10 mouse cellular contexts compared by ENCODE assay signal in genomic region chr14:32379395-32380098, GRCm38 (mm10). TPM values are rescaled to one million over a fixed set of nuclear protein-coding genes. Genes with fewer than 3 reads are reported as not detected.
A peak's percentile ranks its signal among the peaks of the same experiment; 100 is the strongest.
DNase-seq lines count a peak whose midpoint lies in the region; ATAC-seq and TF ChIP-seq lines count a peak whose summit lies in the region.
"Had no signal": no experiment of that assay in that cellular context is flagged by ENCODE, and none has a peak within 500 bp of the region (broad histone marks: within the 10 kb centered on the region; RNA-seq: fewer than 3 reads in every experiment).

No protein-coding gene starts in this region.

- H3K36me3 ChIP-seq in E14TG2a.4 (ENCODE audit: insufficient read depth, low read length), result no peaks in the 10 kb centered on the region
- no peaks in the 10 kb centered on the region for H3K36me3 ChIP-seq in forebrain, embryonic 13.5 days (ENCODE audit: poor library complexity, severe bottlenecking)
- H3K36me3 ChIP-seq in limb, embryonic 14.5 days (ENCODE audit: control insufficient read depth, insufficient read depth, low read length), result no peaks in the 10 kb centered on the region
- H3K36me3 ChIP-seq in heart, embryonic 11.5 days (ENCODE audit: control insufficient read depth, insufficient read depth, low read length), result no peaks in the 10 kb centered on the region
- H3K36me3 ChIP-seq: G1E; liver, embryonic 15.5 days had no signal

- no peak for TF ChIP-seq CTCF in E14TG2a.4 (conservative IDR thresholded peaks at IDR 0.05; ENCODE audit: low read length)

- TF ChIP-seq POLR2A in limb, embryonic 14.5 days (IDR thresholded peaks at IDR 0.05; ENCODE audit: borderline replicate concordance, extremely low read depth, insufficient read depth, insufficient read length), result no peak

- peak; percentile 83 for DNase-seq in Muller cell, postnatal 12 days (ENCODE audit: inconsistent ontology term)
- DNase-seq in limb, embryonic 14.5 days (ENCODE audit: low spot score), result no peak
- DNase-seq in urinary bladder, postnatal 10 days (ENCODE audit: low spot score), result no peak
- no peak for DNase-seq in thymus, postnatal 25 days
- DNase-seq: thymus, postnatal 14 days had no signal

- peak overlapping the region; percentile 49 for H3K4me2 ChIP-seq in forebrain, embryonic 13.5 days
- H3K4me2 ChIP-seq in limb, embryonic 14.5 days (replicated peaks; ENCODE audit: low read depth, low read length, severe bottlenecking), result 0 out of 2 replicates have a peak overlapping the region, but pooled peaks have one; percentile 5
- no peak overlapping the region for H3K4me2 ChIP-seq in heart, embryonic 11.5 days
- H3K4me2 ChIP-seq: liver, embryonic 15.5 days had no signal

- ATAC-seq in forebrain, embryonic 13.5 days, result peak; percentile 43; the same call in 1 of the 2 replicates
- ATAC-seq in limb, embryonic 14.5 days (ENCODE audit: low FRiP score, low read depth), result no peak
- no peak for ATAC-seq in heart, embryonic 11.5 days (replicated peaks; ENCODE audit: insufficient number of reproducible peaks, low FRiP score, low TSS enrichment)

- H3K27me3 ChIP-seq in E14TG2a.4 (ENCODE audit: insufficient read depth, low read length), result peaks cover 80% of the 10 kb centered on the region
- H3K27me3 ChIP-seq in forebrain, embryonic 13.5 days, result peaks cover 50% of the 10 kb centered on the region
- peaks cover 7% of the 10 kb centered on the region; the same call in 1 of the 2 replicates for H3K27me3 ChIP-seq in limb, embryonic 14.5 days (ENCODE audit: control insufficient read depth, insufficient read depth, low read length)
- H3K27me3 ChIP-seq in heart, embryonic 11.5 days (ENCODE audit: control insufficient read depth, insufficient read depth, low read length), result peaks cover 23% of the 10 kb centered on the region

- H3K4me1 ChIP-seq in E14TG2a.4 (replicated peaks; ENCODE audit: low read depth, low read length), result peaks cover 58% of the 10 kb centered on the region
- peaks cover 24% of the 10 kb centered on the region for H3K4me1 ChIP-seq in forebrain, embryonic 13.5 days
- no peaks in the 10 kb centered on the region for H3K4me1 ChIP-seq in limb, embryonic 14.5 days (ENCODE audit: control insufficient read depth, insufficient read depth, low read length)
- peaks cover 9% of the 10 kb centered on the region; the same call in 1 of the 2 replicates for H3K4me1 ChIP-seq in heart, embryonic 11.5 days (ENCODE audit: control insufficient read depth, insufficient read depth, low read length)
- H3K4me1 ChIP-seq: liver, embryonic 15.5 days had no signal

- H3K9ac ChIP-seq in forebrain, embryonic 13.5 days, result no peak overlapping the region
- 0 out of 2 replicates have a peak overlapping the region, but pooled peaks have one; percentile 12 for H3K9ac ChIP-seq in limb, embryonic 14.5 days (ENCODE audit: low read depth, low read length, severe bottlenecking)
- no peak overlapping the region for H3K9ac ChIP-seq in heart, embryonic 11.5 days (ENCODE audit: low read depth, low read length)
- H3K9ac ChIP-seq: liver, embryonic 15.5 days had no signal

- no peaks in the 10 kb centered on the region for H3K9me3 ChIP-seq in E14TG2a.4 (ENCODE audit: low read length)
- no peaks in the 10 kb centered on the region for H3K9me3 ChIP-seq in forebrain, embryonic 13.5 days (replicated peaks)
- no peaks in the 10 kb centered on the region for H3K9me3 ChIP-seq in limb, embryonic 14.5 days (ENCODE audit: control insufficient read depth, low read length)
- H3K9me3 ChIP-seq in heart, embryonic 11.5 days (replicated peaks; ENCODE audit: control insufficient read depth, low read length), result no peaks in the 10 kb centered on the region
- H3K9me3 ChIP-seq: G1E; liver, embryonic 15.5 days had no signal

- WGBS in forebrain, embryonic 13.5 days, result 3% methylated on average over 22 of the region's 22 CpGs
- 10% methylated on average over 22 of the region's 22 CpGs for whole genome bisulfite sequencing in limb, embryonic 14.5 days
- WGBS in heart, embryonic 11.5 days (ENCODE audit: insufficient replicate concordance), result 15% methylated on average over 22 of the region's 22 CpGs

- peak overlapping the region; percentile 24 for H3K4me3 ChIP-seq in E14TG2a.4 (replicated peaks; ENCODE audit: low read length)
- H3K4me3 ChIP-seq in forebrain, embryonic 13.5 days, result peak overlapping the region; percentile 19; the same call in 1 of the 2 replicates
- no peak overlapping the region for H3K4me3 ChIP-seq in limb, embryonic 14.5 days (replicated peaks; ENCODE audit: low read length)
- H3K4me3 ChIP-seq in heart, embryonic 11.5 days (ENCODE audit: low read depth, low read length), result no peak overlapping the region
- H3K4me3 ChIP-seq: liver, embryonic 15.5 days had no signal

- H3K27ac ChIP-seq in forebrain, embryonic 13.5 days, result no peak overlapping the region
- H3K27ac ChIP-seq in limb, embryonic 14.5 days (replicated peaks; ENCODE audit: low read depth, low read length), result no peak overlapping the region
- no peak overlapping the region for H3K27ac ChIP-seq in heart, embryonic 11.5 days (ENCODE audit: low read depth, low read length)
- H3K27ac ChIP-seq: liver, embryonic 15.5 days had no signal

RNA-seq across cellular contexts. Expression of gene 1700024G13Rik, which starts 8.6 kb away (rescaled TPM):
- 0.50 and 0.74 TPM in 2 replicates for polyA plus RNA-seq in forebrain, embryonic 13.5 days (2015; fragmentation: Nextera tagmentation; extraction: Ambion mirVana)
- polyA plus RNA-seq in limb, embryonic 14.5 days (2012; rRNA removed), result not detected in 2 replicates
- polyA plus RNA-seq in limb, embryonic 14.5 days (2014; fragmentation: Nextera tagmentation; extraction: Ambion mirVana), result not detected in 2 replicates
- not detected in 2 replicates for polyA plus RNA-seq in heart, embryonic 11.5 days (2014; fragmentation: Nextera tagmentation; extraction: Ambion mirVana)
- polyA plus RNA-seq: G1E; liver, embryonic 15.5 days had no signal

RNA-seq across cellular contexts. Expression of gene Ogdhl, which starts 57.7 kb away (rescaled TPM):
- 20.3 and 21.7 TPM in 2 replicates for polyA plus RNA-seq in forebrain, embryonic 13.5 days (2015; fragmentation: Nextera tagmentation; extraction: Ambion mirVana)
- 11.2 and 13.3 TPM in 2 replicates for polyA plus RNA-seq in limb, embryonic 14.5 days (2012; rRNA removed)
- polyA plus RNA-seq in limb, embryonic 14.5 days (2014; fragmentation: Nextera tagmentation; extraction: Ambion mirVana), result 9.7 and 11.4 TPM in 2 replicates
- 15.2 and 20.7 TPM in 2 replicates for polyA plus RNA-seq in heart, embryonic 11.5 days (2014; fragmentation: Nextera tagmentation; extraction: Ambion mirVana)

Comparison
In these comparisons a context has a peak if more than half of its experiments do, and no peak if none do; other contexts are left out.
1. H3K4me3 ChIP-seq: peak in E14TG2a.4 (single experiment) and forebrain, embryonic 13.5 days (single experiment); none in limb, embryonic 14.5 days (single experiment) and heart, embryonic 11.5 days (single experiment).